Mouse (Mus musculus) forebrain, embryonic 12.5 days (tissue): ENCODE measurements around the gene Psme2. TPM values are rescaled to one million over a fixed set of nuclear protein-coding genes. Genes with fewer than 3 reads are reported as not detected.
A peak's percentile ranks its signal among the peaks of the same experiment; 100 is the strongest.

Experiments used
- ATAC-seq: fragments of 200-750 bp; cut with Nextera tagmentation; 2 replicates; pipeline ENCODE4 v1.8.0; 2017; ENCODE audit warnings: moderate TSS enrichment; ENCODE audit not compliant: low FRiP score
- H3K27ac ChIP-seq: fragments of 300-500 bp; sonication (generic); 2 replicates; pipeline ENCODE4 v1.5.1; 2016; ENCODE audit warnings: mild to moderate bottlenecking
- H3K27me3 ChIP-seq: fragments of 300-500 bp; sonication (generic); 2 replicates; pipeline ENCODE4 v1.6.1; 2016; ENCODE audit warnings: mild to moderate bottlenecking
- H3K36me3 ChIP-seq: fragments of 300-500 bp; sonication (generic); replicated peaks from 2 replicates; pipeline ENCODE4 v1.6.1; 2016; ENCODE audit warnings: mild to moderate bottlenecking
- H3K4me1 ChIP-seq: fragments of 300-500 bp; sonication (generic); 2 replicates; pipeline ENCODE4 v1.6.1; 2016
- H3K4me2 ChIP-seq: fragments of 300-500 bp; sonication (generic); 2 replicates; pipeline ENCODE4 v1.6.1; 2016; ENCODE audit warnings: mild to moderate bottlenecking, moderate library complexity
- H3K4me3 ChIP-seq: fragments of 300-500 bp; sonication (generic); replicated peaks from 2 replicates; pipeline ENCODE4 v1.5.1; 2016; ENCODE audit warnings: mild to moderate bottlenecking
- H3K9ac ChIP-seq: fragments of 300-500 bp; sonication (generic); 2 replicates; pipeline ENCODE4 v1.6.1; 2016; ENCODE audit warnings: mild to moderate bottlenecking
- H3K9me3 ChIP-seq: fragments of 300-500 bp; sonication (generic); 2 replicates; pipeline ENCODE4 v1.6.1; 2016
- WGBS: fragments of 180-500 bp; shearing (Covaris S2); methylation state at CpG from one replicate; pipeline ENCODE4 v1.1.7; 2016; 5-methylcytosine and 5-hydroxymethylcytosine counted together
- polyA plus RNA-seq: library from polyadenylated mRNA; unstranded; fragments of >200 nt; fragmentation: Nextera tagmentation; extraction: Ambion mirVana; gene quantifications from 2 replicates; pipeline ENCODE4 v1.2.1, GENCODE M21; 2016

Psme2 gene
- polyA plus RNA-seq, 1 experiment from 2014 or later: 199 TPM

DNA sequence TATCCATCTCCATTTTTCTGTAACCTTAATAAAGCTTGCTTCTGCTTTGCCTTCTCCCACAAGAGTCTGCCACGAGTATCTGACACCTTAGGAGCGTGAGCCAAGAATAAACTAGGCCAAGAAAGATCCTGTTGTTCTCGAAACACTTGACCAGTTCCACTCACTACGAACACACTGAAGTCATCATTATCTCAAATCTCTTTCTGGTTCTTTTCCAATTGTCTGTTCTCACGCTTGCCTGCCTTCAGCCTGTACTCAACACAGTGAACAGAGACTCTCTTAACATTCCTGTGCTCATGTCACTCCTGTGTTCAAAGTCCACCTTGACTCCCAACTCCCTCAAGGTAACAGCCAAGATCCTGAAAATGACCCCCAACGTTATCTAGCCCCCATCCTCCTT, 22.4 kb upstream of the Psme2 start:
- H3K36me3 ChIP-seq: peaks cover 16% of the 10 kb centered on the region
- H3K9ac ChIP-seq: no peak overlapping the region
- H3K27ac ChIP-seq: no peak overlapping the region
- H3K4me3 ChIP-seq: no peak overlapping the region
- no peaks in the 10 kb centered on the region for H3K9me3 ChIP-seq
- no peaks in the 10 kb centered on the region for H3K4me1 ChIP-seq
- no peak overlapping the region for H3K4me2 ChIP-seq
- H3K27me3 ChIP-seq: 0 out of 2 replicates have a peak, but pooled peaks cover 2% of the 10 kb centered on the region
- 74% methylated on average over 6 of the region's 6 CpGs for WGBS
- ATAC-seq: no peak

DNA sequence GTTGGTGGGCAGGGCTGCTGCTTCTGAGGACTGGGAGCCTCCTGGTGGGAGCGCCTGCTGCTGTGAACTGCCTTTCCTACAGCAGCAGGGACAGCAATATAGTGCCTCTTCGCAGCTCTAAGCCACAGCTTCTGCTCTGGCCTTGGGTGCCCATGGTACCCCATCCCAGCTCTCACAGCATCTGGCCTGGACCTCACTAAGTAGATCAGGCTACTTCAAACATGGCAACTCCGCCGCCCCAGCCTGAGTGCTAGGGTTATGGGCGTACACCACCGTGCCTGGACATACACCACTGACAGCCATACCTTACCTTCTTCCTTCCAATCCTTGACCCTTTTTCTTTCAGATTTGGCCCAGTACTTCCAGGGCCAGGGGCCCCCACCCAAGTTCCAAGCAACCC, 17.4 kb upstream of the Psme2 start:
- Histone ChIP-seq H3K27me3 (no peaks in the 10 kb centered on the region), H3K36me3 (peaks cover 50% of the 10 kb centered on the region), H3K9me3 (no peaks in the 10 kb centered on the region), H3K4me2 (no peak overlapping the region), H3K27ac (no peak overlapping the region), H3K9ac (no peak overlapping the region), H3K4me1 (peaks cover 11% of the 10 kb centered on the region), H3K4me3 (no peak overlapping the region)
- no peak for ATAC-seq
- WGBS: 95% methylated on average over 6 of the region's 6 CpGs

- no peak overlapping the region for H3K27ac ChIP-seq
- H3K9ac ChIP-seq: no peak overlapping the region
- H3K4me3 ChIP-seq: no peak overlapping the region
- no peak for ATAC-seq
- H3K36me3 ChIP-seq: peaks cover 74% of the 10 kb centered on the region
- H3K4me1 ChIP-seq: peaks cover 12% of the 10 kb centered on the region
- WGBS: 95% methylated on average over 16 of the region's 16 CpGs
- no peak overlapping the region for H3K4me2 ChIP-seq
- no peaks in the 10 kb centered on the region for H3K27me3 ChIP-seq
- no peaks in the 10 kb centered on the region for H3K9me3 ChIP-seq
Measured at GRCm38 (mm10) chr14:55605743-55606459, 15.0 kb upstream of the Psme2 start.

- H3K27ac ChIP-seq: no peak overlapping the region
- H3K27me3 ChIP-seq: no peaks in the 10 kb centered on the region
- H3K36me3 ChIP-seq: peaks cover 84% of the 10 kb centered on the region
- H3K4me2 ChIP-seq: no peak overlapping the region
- ATAC-seq: no peak
- no peaks in the 10 kb centered on the region for H3K9me3 ChIP-seq
- peaks cover 12% of the 10 kb centered on the region for H3K4me1 ChIP-seq
- 95% methylated on average over 11 of the region's 11 CpGs for WGBS
- H3K4me3 ChIP-seq: no peak overlapping the region
- H3K9ac ChIP-seq: no peak overlapping the region
Measured at GRCm38 (mm10) chr14:55604823-55605222, 13.9 kb upstream of the Psme2 start.

DNA sequence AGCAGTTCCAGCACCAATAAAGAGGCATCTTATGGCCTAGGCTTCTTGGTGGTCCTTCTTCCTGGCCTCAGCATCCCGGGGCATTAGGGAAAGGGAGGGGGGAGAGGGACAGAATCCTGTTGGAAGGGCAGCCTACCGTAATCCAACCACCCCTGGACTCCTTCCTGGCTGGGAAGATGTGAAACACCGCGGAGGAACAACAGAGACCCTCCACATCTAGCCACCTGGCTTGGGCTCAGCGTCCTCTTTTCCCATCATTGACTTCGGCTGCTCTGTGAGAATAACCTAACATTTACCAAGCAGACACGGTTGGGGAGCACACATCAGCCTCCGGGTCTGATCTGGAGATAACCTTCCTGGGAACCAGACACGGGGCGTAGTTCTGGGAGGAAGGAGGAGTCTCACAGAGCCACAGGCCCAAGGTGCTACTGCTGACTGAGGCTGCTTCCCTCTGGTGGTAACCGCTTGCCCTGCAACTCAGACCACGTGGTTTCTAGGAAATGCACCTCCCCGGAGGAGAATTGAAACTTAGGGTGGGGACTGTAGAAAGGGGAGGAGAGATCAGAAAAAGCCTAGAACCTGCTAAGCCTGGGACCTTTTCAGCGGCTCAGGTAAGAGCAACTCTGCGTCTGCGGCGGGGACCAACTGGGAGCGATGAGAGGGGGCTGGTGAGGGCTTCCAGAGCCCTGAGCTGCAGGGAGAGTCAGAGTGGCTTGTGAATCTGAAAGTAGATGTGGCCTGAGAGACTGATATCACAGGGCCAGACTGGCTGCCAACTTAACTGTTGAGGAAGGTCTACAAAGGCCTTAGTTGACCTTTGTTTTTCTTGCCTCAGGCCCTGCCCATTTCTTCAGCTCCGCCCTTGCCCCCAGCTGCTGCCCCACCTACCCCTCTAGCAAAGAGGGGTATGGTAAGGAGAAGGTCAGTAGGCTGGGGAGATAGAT, 13.0 kb upstream of the Psme2 start:
- H3K36me3 ChIP-seq: peaks cover 84% of the 10 kb centered on the region
- no peaks in the 10 kb centered on the region for H3K9me3 ChIP-seq
- peak; percentile 84 for ATAC-seq
- peak overlapping the region; percentile 26 for H3K4me3 ChIP-seq
- H3K27ac ChIP-seq: peak overlapping the region; percentile 13; the same call in 1 of the 2 replicates
- 20% methylated on average over 19 of the region's 19 CpGs for WGBS
- H3K9ac ChIP-seq: peak overlapping the region; percentile 33; the same call in 1 of the 2 replicates
- H3K4me1 ChIP-seq: peaks cover 12% of the 10 kb centered on the region
- H3K27me3 ChIP-seq: no peaks in the 10 kb centered on the region
- H3K4me2 ChIP-seq: peak overlapping the region; percentile 45

DNA sequence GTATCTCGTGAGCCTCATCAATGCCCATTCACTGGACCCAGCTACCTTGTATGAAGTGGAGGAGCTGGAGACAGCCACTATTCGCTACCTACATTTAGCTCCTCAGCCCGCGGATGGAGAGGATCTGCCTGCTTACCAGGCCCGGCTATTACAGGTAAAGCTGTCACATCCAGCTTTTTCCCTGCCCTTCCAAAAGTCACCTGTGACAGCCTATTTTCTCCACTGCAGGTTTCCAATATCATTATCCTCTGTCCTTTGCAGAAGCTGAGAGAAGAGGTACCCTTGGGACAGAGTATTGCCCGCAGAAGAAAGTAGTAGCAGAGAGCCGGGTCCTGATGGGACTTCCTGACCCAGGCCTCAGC, 12.3 kb upstream of the Psme2 start, which contains the start of gene Irf9:
Gene Irf9, plus strand, starts transcription at position 301 of the 362 bp plus-strand sequence.
- Histone ChIP-seq H3K4me3 (peak within 1 kb of the TSS; percentile 26), H3K27ac (peak within 1 kb of the TSS; percentile 13; the same call in 1 of the 2 replicates), H3K4me1 (peaks cover 12% of the 10 kb centered on the region), H3K27me3 (no peaks in the 10 kb centered on the region), H3K36me3 (peaks cover 84% of the 10 kb centered on the region), H3K9ac (peak within 1 kb of the TSS; percentile 33; the same call in 1 of the 2 replicates), H3K9me3 (no peaks in the 10 kb centered on the region), H3K4me2 (peak within 1 kb of the TSS; percentile 45)
- ATAC-seq: no peak
- 88% methylated on average over 7 of the region's 7 CpGs for WGBS

- Histone ChIP-seq H3K36me3 (peaks cover 86% of the 10 kb centered on the region), H3K9ac (no peak overlapping the region), H3K9me3 (no peaks in the 10 kb centered on the region), H3K4me3 (no peak overlapping the region), H3K4me2 (no peak overlapping the region), H3K4me1 (peaks cover 6% of the 10 kb centered on the region), H3K27ac (no peak overlapping the region), H3K27me3 (no peaks in the 10 kb centered on the region)
- 94% methylated on average over 21 of the region's 21 CpGs for WGBS
- no peak for ATAC-seq
Measured at GRCm38 (mm10) chr14:55598521-55599390, 7.8 kb upstream of the Psme2 start.

DNA sequence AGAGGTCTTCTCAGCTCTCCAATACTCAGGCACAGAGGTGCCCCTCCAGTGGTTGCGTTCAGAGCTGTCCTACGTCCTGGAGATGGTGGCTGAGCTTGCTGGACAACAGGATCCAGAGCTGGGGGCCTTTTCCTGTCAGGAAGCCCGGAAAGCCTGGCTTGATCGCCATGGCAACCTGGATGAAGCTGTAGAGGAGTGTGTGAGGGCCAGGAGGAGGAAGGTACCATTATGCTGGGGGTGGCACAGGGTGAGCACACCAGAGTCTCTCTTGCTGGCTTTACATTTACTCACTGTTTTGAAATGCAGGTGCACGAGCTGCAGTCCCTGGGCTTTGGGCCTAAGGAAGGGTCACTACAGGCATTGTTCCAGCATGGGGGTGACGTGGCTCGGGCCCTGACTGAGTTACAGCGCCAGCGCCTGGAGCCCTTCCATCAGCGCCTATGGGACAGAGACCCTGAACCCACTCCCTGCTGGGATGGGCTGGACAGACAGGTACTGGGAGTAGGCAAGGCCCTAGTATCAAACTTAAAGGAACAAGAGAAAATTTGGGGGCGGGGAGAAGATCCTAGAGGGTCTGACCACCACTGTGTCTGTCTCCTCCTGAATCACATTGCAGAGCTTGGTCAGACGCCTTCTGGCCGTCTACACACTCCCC, 5.2 kb upstream of the Psme2 start:
- ATAC-seq: no peak
- H3K27ac ChIP-seq: no peak overlapping the region
- H3K36me3 ChIP-seq: peaks cover 60% of the 10 kb centered on the region
- H3K9ac ChIP-seq: no peak overlapping the region
- 81% methylated on average over 13 of the region's 13 CpGs for WGBS
- H3K9me3 ChIP-seq: no peaks in the 10 kb centered on the region
- H3K4me1 ChIP-seq: peaks cover 20% of the 10 kb centered on the region
- H3K27me3 ChIP-seq: no peaks in the 10 kb centered on the region
- no peak overlapping the region for H3K4me3 ChIP-seq
- H3K4me2 ChIP-seq: no peak overlapping the region

DNA sequence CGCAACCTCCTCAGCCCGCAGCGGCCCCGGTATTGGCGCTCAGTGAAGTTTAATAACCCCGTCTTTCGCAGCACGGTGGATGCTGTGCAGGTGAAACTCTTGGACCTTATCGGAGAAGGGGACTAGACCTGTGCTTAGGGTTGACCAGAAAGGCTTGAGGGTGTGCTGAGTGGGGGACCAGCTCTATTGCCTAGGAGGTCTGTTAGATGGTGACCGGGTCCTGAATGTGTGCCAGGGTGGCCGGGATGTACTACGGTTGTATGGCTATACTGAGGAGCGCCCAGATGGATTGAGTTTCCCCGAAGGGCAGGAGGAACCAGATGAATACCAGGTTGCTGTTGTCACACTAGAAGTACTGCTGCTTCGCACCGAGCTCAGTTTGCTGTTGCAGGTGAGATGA, 1.3 kb upstream of the Psme2 start:
- Histone ChIP-seq H3K4me2 (peak overlapping the region; percentile 97), H3K27me3 (no peaks in the 10 kb centered on the region), H3K9ac (peak overlapping the region; percentile 83), H3K9me3 (no peaks in the 10 kb centered on the region), H3K4me3 (peak overlapping the region; percentile 83), H3K27ac (no peak overlapping the region), H3K4me1 (peaks cover 28% of the 10 kb centered on the region), H3K36me3 (peaks cover 36% of the 10 kb centered on the region)
- WGBS: 8% methylated on average over 16 of the region's 16 CpGs
- ATAC-seq: no peak

DNA sequence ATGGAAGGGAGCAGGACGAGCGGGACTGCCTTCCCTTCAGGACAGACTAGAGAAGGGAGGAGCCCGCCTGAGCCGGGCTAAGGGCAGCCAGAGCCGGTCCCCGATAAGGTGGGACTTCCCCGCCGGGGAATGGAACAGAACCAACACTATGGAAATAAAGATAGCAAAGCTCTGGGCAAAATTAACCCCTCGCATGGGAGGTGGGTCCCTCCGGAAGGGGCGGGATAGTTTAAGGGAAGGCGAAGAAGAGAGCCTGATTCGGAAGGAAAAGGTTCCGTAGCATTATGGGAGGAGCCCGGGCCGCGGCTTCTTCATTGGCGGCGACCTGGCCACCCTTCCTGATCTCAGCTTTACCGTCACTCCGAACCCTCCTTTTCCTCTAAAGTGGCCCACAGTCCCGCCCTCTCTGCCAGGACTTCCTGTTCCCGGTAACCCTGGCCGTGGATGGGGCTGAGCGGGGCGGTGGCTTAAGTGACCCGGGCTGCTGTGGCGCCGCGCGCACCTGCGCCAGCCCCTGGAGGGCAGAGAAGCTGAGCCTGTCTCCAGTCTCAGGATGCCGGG, 498 bp upstream of the Psme2 start, which contains the start of gene Rnf31:
Gene Rnf31, plus strand, starts transcription at position 378 of the 561 bp plus-strand sequence.
- Histone ChIP-seq H3K27ac (peak within 1 kb of the TSS; percentile 95), H3K27me3 (no peaks in the 10 kb centered on the region), H3K9me3 (no peaks in the 10 kb centered on the region), H3K4me3 (peak within 1 kb of the TSS; percentile 83), H3K4me1 (peaks cover 28% of the 10 kb centered on the region), H3K36me3 (peaks cover 28% of the 10 kb centered on the region), H3K9ac (peak within 1 kb of the TSS; percentile 83), H3K4me2 (peak within 1 kb of the TSS; percentile 97)
- peak; percentile 91 for ATAC-seq
- WGBS: under 1% methylated on average over 33 of the region's 33 CpGs
